Mouse (Mus musculus) heart, embryonic 14.5 days (tissue): ENCODE data around the gene Pgbd1. TPM values are rescaled to one million over a fixed set of nuclear protein-coding genes. Genes with fewer than 3 reads are reported as not detected.
"Not testable (repeated sequence)": the region's sequence is repeated elsewhere in the genome, so short reads cannot be mapped to it uniquely, and the experiment has no call there.

Experiments used
- ATAC-seq: fragments of 200-750 bp; cut with Nextera tagmentation; 2 replicates; pipeline ENCODE4 v1.8.0; 2017; ENCODE audit warnings: low read depth, moderate TSS enrichment; ENCODE audit not compliant: insufficient number of reproducible peaks, insufficient read depth, low FRiP score
- H3K27ac ChIP-seq, 2 experiments: fragments of 200-500 bp in 1 of 2; fragments of 300-500 bp in 1 of 2; sonication (generic) in 1 of 2; replicated peaks in 1 of 2; 2 replicates each; pipeline ENCODE4 v1.5.1; 2012 to 2014; ENCODE audit warnings: low read depth in 2 of 2, low read length in 2 of 2, control low read depth in 1 of 2, mild to moderate bottlenecking in 1 of 2, mixed read lengths in 1 of 2; ENCODE audit not compliant: control insufficient read depth in 1 of 2, insufficient read depth in 1 of 2
- H3K27me3 ChIP-seq: fragments of 300-500 bp; sonication (generic); 2 replicates; pipeline ENCODE4 v1.6.1; 2014; ENCODE audit warnings: mild to moderate bottlenecking, low read length, control low read depth; ENCODE audit not compliant: control insufficient read depth, insufficient read depth
- H3K36me3 ChIP-seq: fragments of 300-500 bp; sonication (generic); 2 replicates; pipeline ENCODE4 v1.6.1; 2014; ENCODE audit warnings: mild to moderate bottlenecking, control low read depth, low read length, mixed read lengths; ENCODE audit not compliant: control insufficient read depth, insufficient read depth
- H3K4me1 ChIP-seq, 2 experiments: fragments of 200-500 bp in 1 of 2; fragments of 300-500 bp in 1 of 2; sonication (generic) in 1 of 2; 2 replicates each; pipeline ENCODE4 v1.6.1; 2012 to 2014; ENCODE audit warnings: low read length in 2 of 2, control low read depth in 1 of 2, mixed read lengths in 1 of 2; ENCODE audit not compliant: control insufficient read depth in 2 of 2, insufficient read depth in 2 of 2
- H3K4me2 ChIP-seq: fragments of 300-500 bp; sonication (generic); 2 replicates; pipeline ENCODE4 v1.6.1; 2014; ENCODE audit warnings: mild to moderate bottlenecking, low read length
- H3K4me3 ChIP-seq, 2 experiments: fragments of 200-500 bp in 1 of 2; fragments of 300-500 bp in 1 of 2; sonication (generic) in 1 of 2; 2 replicates each; pipeline ENCODE4 v1.5.1; 2012 to 2014; ENCODE audit warnings: low read length in 2 of 2, mild to moderate bottlenecking in 2 of 2, control low read depth in 1 of 2, low read depth in 1 of 2, moderate library complexity in 1 of 2; ENCODE audit not compliant: control insufficient read depth in 1 of 2, insufficient read depth in 1 of 2
- H3K9ac ChIP-seq: fragments of 300-500 bp; sonication (generic); 2 replicates; pipeline ENCODE4 v1.6.1; 2014; ENCODE audit warnings: mild to moderate bottlenecking, low read length
- H3K9me3 ChIP-seq: fragments of 300-500 bp; sonication (generic); 2 replicates; pipeline ENCODE4 v1.6.1; 2016; ENCODE audit warnings: low read length, control low read depth; ENCODE audit not compliant: control insufficient read depth
- WGBS: fragments of 180-500 bp; shearing (Covaris S2); extraction: QIAGEN DNeasy Blood & Tissue Kit; methylation state at CpG from one replicate; pipeline ENCODE4 v1.1.7; 2014; 5-methylcytosine and 5-hydroxymethylcytosine counted together
- polyA plus RNA-seq: library from polyadenylated mRNA; unstranded; fragments of >200 nt; fragmentation: Nextera tagmentation; extraction: Ambion mirVana; gene quantifications from 2 replicates; pipeline ENCODE4 v1.2.1, GENCODE M21; 2014

Gene Pgbd1
- 2.4 and 3.6 TPM in 2 replicates for polyA plus RNA-seq

DNA sequence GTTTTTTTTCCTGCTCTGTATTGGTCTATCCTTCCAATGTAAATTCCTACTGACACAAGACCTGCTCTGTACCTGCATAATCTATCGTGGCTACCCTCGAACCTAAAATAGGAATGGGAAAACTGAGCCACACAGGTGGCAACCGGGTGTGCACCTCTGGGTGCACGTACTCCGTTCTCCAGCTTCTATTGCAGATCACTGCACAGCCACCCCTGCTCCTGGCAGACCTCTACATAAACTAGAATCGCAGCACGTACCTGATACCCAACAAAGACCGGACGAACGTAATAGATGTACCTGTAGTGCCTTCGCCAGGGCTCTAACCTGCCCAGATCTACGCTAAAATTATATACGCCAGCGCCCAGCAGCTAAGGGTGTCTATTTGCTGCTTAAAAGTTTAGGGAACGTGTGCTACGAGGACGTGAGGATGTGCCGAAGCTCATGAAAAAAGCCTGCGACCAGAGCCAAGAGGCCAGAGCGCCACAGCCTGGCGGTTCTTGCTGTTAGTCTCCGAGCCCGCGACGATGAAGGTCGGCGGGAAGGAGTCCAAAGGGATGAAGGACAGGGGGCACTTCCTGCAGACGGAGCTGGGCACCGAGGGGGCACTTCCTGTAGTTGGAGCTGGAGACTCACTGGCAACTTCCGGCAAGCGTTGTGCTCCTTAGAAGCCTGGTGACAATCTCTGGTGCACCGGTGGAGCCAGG lies at the start of gene Pgbd1:
TSS of gene Pgbd1 (minus strand) at position 556 of the 704 bp plus-strand sequence.
- Histone ChIP-seq H3K36me3 (peaks cover 31% of the 10 kb centered on the region), H3K9me3 (no peaks in the 10 kb centered on the region), H3K27ac (peak within 1 kb of the TSS; percentile 87 to 93), H3K4me2 (peak within 1 kb of the TSS; percentile 75), H3K4me1 (peaks cover 0 to 14% of the 10 kb centered on the region in 2 experiments; a peak in 2 of 4 replicates), H3K27me3 (no peaks in the 10 kb centered on the region), H3K9ac (peak within 1 kb of the TSS; percentile 78), H3K4me3 (peak within 1 kb of the TSS; percentile 51 to 59)
- ATAC-seq: peak; percentile 79
- WGBS: under 1% methylated on average over 32 of the region's 32 CpGs

DNA sequence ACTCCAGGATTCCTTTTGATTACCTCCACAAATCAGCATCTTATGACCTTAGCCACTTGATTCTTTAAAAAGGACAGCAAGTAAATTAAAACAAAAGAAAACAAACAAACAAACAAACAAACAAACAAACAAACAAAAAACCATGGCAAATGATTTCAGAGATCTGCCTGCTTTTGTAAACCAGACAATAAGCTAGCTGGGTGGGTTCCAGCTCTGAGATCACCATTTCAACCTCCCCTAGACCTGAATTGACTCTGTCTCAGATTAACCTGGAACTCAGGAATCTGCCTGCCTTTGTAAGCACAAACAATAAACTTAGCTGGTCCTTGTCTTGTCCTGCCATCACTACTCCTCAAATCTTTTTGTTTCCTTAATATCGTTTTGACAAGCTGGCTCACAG lies 46.0 kb upstream of the Pgbd1 start:
- H3K4me1 ChIP-seq: no peaks in the 10 kb centered on the region
- H3K9me3 ChIP-seq: no peaks in the 10 kb centered on the region; the same call in 1 of the 2 replicates
- WGBS: 81% methylated on average over 1 of the region's 1 CpGs
- H3K9ac ChIP-seq: no peak overlapping the region
- peaks cover 9% of the 10 kb centered on the region; the same call in 1 of the 2 replicates for H3K36me3 ChIP-seq
- H3K27ac ChIP-seq: no peak overlapping the region
- H3K27me3 ChIP-seq: no peaks in the 10 kb centered on the region
- no peak for ATAC-seq
- no peak overlapping the region for H3K4me2 ChIP-seq
- H3K4me3 ChIP-seq: no peak overlapping the region

DNA sequence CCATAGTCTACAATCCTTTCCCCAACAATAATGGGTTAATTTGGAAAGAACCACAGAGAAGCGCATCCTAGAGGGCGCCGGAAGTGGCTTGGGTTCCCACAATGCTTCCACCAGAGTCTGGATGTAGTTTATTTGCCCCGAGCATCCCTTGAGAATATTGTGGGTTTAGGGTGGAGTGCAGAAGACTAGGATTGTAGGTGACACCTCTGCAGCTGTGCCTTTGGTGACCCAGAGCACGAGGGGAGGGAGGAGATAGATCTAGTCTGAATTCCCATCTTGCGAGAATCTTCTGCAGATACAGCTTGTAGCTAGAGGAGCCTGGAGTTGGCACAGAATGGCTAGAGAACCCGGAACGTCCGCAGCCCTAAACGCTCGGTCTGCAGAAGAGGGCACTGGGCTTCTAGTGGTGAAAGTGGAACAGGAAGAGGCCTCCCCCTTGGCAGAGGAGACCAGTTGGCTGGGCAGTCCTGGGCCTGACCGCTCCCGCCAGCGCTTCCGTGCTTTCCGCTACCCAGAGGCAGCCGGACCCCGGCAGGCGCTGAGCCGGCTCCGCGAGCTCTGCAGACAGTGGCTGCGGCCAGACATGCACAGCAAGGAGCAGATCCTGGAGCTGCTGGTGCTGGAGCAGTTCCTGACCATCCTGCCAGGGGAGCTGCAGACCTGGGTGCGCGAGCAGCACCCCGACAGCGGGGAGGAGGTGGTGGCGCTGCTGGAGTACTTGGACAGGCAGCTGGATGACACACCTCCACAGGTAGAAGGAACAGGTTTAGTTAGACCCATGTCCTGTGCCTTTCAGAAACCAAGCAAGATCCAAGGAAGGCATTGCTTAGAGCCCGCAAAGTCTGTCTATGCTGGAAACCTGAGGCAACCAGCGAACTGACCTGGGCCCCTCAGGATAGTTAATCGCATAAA lies 38.2 kb upstream of the Pgbd1 start, which contains the start of the genes Zkscan4 and Gm10065:
TSS of gene Zkscan4 (plus strand) at position 149 of the 912 bp plus-strand sequence.
TSS of gene Gm10065 (minus strand) at position 683 of the 912 bp plus-strand sequence.
- Histone ChIP-seq H3K27ac (peak within 1 kb of the TSS; percentile 68 to 85), H3K9ac (peak within 1 kb of the TSS; percentile 68), H3K4me2 (peak within 1 kb of the TSS; percentile 71), H3K4me3 (peak within 1 kb of the TSS; percentile 56 to 82)
- H3K4me1 ChIP-seq, H3K36me3 ChIP-seq, H3K9me3 ChIP-seq, H3K27me3 ChIP-seq: not testable (repeated sequence)
- WGBS: 3% methylated on average over 26 of the region's 31 CpGs
- peak; percentile 79 for ATAC-seq

DNA sequence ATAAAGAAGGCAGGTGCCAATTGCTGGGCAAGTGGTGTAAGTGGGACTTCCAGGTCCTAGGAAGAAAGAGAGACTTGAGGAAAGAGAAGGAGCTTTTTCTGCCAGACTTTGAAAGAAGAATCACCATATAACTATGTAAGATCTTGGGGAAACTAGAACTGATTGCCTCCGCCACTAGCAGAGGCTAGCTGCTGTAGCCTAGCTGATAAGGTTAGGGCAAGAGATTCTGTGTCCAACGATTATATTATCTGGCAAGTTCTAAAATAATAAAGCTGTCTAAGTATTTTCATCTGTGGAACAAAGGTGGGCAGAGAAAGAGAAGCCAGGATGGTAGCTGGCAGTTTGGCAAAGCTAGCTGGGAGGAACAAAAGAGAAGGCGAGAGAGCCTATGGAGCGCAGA lies 31.6 kb upstream of the Pgbd1 start:
- Histone ChIP-seq H3K4me1 (peaks cover 0 to 4% of the 10 kb centered on the region in 2 experiments; a peak in 3 of 4 replicates), H3K9ac (no peak overlapping the region), H3K9me3 (no peaks in the 10 kb centered on the region), H3K27me3 (no peaks in the 10 kb centered on the region; the same call in 1 of the 2 replicates), H3K36me3 (no peaks in the 10 kb centered on the region), H3K27ac (no peak overlapping the region), H3K4me2 (no peak overlapping the region), H3K4me3 (no peak overlapping the region)
- no peak for ATAC-seq
- 25% methylated on average over 4 of the region's 4 CpGs for WGBS

DNA sequence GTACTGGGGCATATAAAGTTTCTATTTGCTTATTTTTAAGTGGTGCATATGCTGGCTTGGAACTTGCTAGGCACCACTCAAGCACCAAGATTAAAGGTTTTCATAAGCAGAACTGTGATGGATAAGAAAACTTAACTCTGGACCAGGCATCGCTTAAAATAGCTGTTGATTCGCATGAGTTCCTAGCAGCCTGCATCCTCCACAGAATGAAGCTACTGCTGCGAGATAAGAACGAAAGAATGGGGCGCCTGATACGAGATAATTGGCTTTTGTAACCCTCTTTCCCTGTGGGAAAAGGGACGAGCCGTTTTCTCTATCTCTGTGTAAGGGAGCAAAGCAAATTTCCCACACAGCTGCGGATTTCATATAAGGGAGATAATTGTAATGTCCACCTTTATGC lies 28.2 kb upstream of the Pgbd1 start:
- peak overlapping the region in 1 of 2 experiments; percentile 60; a peak in 1 of 4 replicates for H3K4me3 ChIP-seq
- H3K4me1 ChIP-seq: peaks cover 0 to 4% of the 10 kb centered on the region in 2 experiments; a peak in 3 of 4 replicates
- H3K9me3 ChIP-seq: no peaks in the 10 kb centered on the region
- peak overlapping the region; percentile 83; the same call in 1 of the 2 replicates for H3K9ac ChIP-seq
- H3K4me2 ChIP-seq: peak overlapping the region; percentile 97
- H3K27me3 ChIP-seq: no peaks in the 10 kb centered on the region; the same call in 1 of the 2 replicates
- no peaks in the 10 kb centered on the region for H3K36me3 ChIP-seq
- WGBS: 5% methylated on average over 9 of the region's 9 CpGs
- no peak for ATAC-seq
- H3K27ac ChIP-seq: no peak overlapping the region

DNA sequence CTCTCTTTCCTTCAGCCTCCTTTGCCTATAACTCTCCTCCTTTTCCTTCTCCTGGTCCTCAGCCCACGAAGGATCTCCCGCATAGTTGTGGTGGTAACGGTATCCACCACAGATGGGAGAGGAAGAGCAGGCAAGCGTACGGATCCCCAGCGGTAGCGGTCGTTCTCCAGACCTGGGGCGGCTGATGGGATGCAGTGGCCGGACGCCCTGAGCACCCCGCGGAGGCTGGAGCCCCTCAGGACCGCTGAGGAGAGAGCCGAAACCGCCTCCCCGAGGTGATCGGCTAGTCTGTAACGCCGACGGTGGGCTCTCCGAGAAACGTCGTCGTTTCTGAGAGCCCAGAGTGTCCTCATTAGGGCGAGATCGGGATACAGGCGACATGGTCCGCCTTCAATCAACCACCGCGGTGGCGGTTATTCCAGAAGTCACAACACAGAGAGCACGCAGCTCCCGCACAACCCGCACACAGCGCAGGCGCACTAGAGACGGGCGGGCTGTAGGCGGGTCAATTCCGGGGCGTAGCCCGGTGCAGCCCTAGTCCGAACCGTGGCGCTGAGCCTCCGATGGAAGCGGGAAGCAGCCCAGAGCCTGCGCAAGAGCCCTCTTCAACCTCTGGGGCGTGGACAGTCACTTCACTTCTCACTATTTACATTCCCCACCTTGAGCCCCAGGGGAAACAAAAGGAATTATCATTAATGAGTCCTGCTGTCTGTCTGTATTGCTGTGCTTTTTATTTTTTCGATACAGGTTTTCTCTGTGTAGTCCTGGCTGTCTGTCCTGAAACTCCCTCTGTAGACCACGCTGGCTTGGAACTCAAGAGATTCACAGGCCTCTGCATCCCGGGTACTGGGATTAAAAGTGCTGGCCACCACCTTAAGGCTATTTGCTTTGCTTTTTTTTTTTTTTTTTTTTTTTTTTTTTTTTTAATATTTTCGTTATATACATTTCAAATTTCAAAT lies 27.5 kb upstream of the Pgbd1 start, which contains the start of gene Nkapl:
TSS of gene Nkapl (minus strand) at position 449 of the 959 bp plus-strand sequence.
- no peaks in the 10 kb centered on the region for H3K36me3 ChIP-seq
- H3K9me3 ChIP-seq: no peaks in the 10 kb centered on the region
- no peaks in the 10 kb centered on the region; the same call in 1 of the 2 replicates for H3K27me3 ChIP-seq
- H3K4me1 ChIP-seq: peaks cover 0 to 4% of the 10 kb centered on the region in 2 experiments; a peak in 3 of 4 replicates
- peak; percentile 97 for ATAC-seq
- peak within 1 kb of the TSS; percentile 57 to 60 for H3K4me3 ChIP-seq
- peak within 1 kb of the TSS; percentile 97 for H3K4me2 ChIP-seq
- peak within 1 kb of the TSS; percentile 83 for H3K9ac ChIP-seq
- WGBS: under 1% methylated on average over 53 of the region's 54 CpGs
- peak within 1 kb of the TSS; percentile 2 to 34; a peak in 3 of 4 replicates for H3K27ac ChIP-seq
